Comparison of ENCODE assay signal across 9 mouse cellular contexts in genomic region chr13:3742094-3742730, GRCm38 (mm10).
DNase-seq lines count a peak whose midpoint lies in the region; ATAC-seq and TF ChIP-seq lines count a peak whose summit lies in the region.
"Had no signal": no experiment of that assay in that cellular context is flagged by ENCODE, and none has a peak within 500 bp of the region (broad histone marks: within the 10 kb centered on the region; RNA-seq: fewer than 3 reads in every experiment).

No protein-coding gene starts in this region.

- 43% methylated on average over 2 of the region's 2 CpGs for WGBS in heart, embryonic 11.5 days (ENCODE audit: insufficient replicate concordance)
- WGBS in limb, embryonic 12.5 days = 33% methylated on average over 2 of the region's 2 CpGs
- 49% methylated on average over 2 of the region's 2 CpGs for WGBS in midbrain, embryonic 16.5 days

- no peaks in the 10 kb centered on the region for H3K27me3 ChIP-seq in heart, embryonic 11.5 days (ENCODE audit: control insufficient read depth, insufficient read depth, low read length)
- no peaks in the 10 kb centered on the region for H3K27me3 ChIP-seq in limb, embryonic 12.5 days
- H3K27me3 ChIP-seq in midbrain, embryonic 16.5 days (ENCODE audit: control insufficient read depth, insufficient read depth, low read depth, low read length) = no peaks in the 10 kb centered on the region

- peak; percentile 78 for ATAC-seq in heart, embryonic 11.5 days (replicated peaks; ENCODE audit: insufficient number of reproducible peaks, low FRiP score, low TSS enrichment)
- peak; percentile 76 for ATAC-seq in limb, embryonic 12.5 days (ENCODE audit: insufficient number of reproducible peaks, insufficient read depth, low FRiP score, low TSS enrichment, low read depth)
- ATAC-seq in midbrain, embryonic 16.5 days = peak; percentile 57

- H3K4me3 ChIP-seq in bone marrow macrophage, adult 2 months (ENCODE audit: insufficient read depth, low read length) = no peak overlapping the region
- H3K4me3 ChIP-seq in heart, embryonic 11.5 days (ENCODE audit: low read depth, low read length) = no peak overlapping the region
- no peak overlapping the region for H3K4me3 ChIP-seq in limb, embryonic 12.5 days (replicated peaks)
- H3K4me3 ChIP-seq in midbrain, embryonic 16.5 days (ENCODE audit: low read depth, low read length) = no peak overlapping the region

- H3K4me2 ChIP-seq in heart, embryonic 11.5 days = peak overlapping the region; percentile 3; the same call in 1 of the 2 replicates
- H3K4me2 ChIP-seq in limb, embryonic 12.5 days = peak overlapping the region; percentile 29
- no peak overlapping the region for H3K4me2 ChIP-seq in midbrain, embryonic 16.5 days (ENCODE audit: low read length)

- peak overlapping the region; percentile 43 for H3K27ac ChIP-seq in bone marrow macrophage, adult 2 months (ENCODE audit: insufficient read depth, low read depth, low read length)
- H3K27ac ChIP-seq in heart, embryonic 11.5 days (ENCODE audit: low read depth, low read length) = peak overlapping the region; percentile 65
- H3K27ac ChIP-seq in limb, embryonic 12.5 days = peak overlapping the region; percentile 98
- peak overlapping the region; percentile 20; the same call in 1 of the 2 replicates for H3K27ac ChIP-seq in midbrain, embryonic 16.5 days (ENCODE audit: low read length)
- H3K27ac ChIP-seq: macrophage had no signal

- H3K9ac ChIP-seq in heart, embryonic 11.5 days (ENCODE audit: low read depth, low read length) = no peak overlapping the region
- H3K9ac ChIP-seq in limb, embryonic 12.5 days (replicated peaks) = peak overlapping the region; percentile 23; the same call in 1 of the 2 replicates
- no peak overlapping the region; the same call in 1 of the 2 replicates for H3K9ac ChIP-seq in midbrain, embryonic 16.5 days (ENCODE audit: low read depth, low read length)

- DNase-seq in A20 (ENCODE audit: low read depth, low spot score) = peak; percentile 7
- DNase-seq in adrenal gland, postnatal 10 days = no peak
- DNase-seq in left cerebral cortex, adult 18-20 months (ENCODE audit: low spot score in 2 of 2) = no peak
- DNase-seq in thymus, postnatal 25 days = no peak

- H3K9me3 ChIP-seq in heart, embryonic 11.5 days (replicated peaks; ENCODE audit: control insufficient read depth, low read length) = no peaks in the 10 kb centered on the region
- no peaks in the 10 kb centered on the region for H3K9me3 ChIP-seq in limb, embryonic 12.5 days
- no peaks in the 10 kb centered on the region for H3K9me3 ChIP-seq in midbrain, embryonic 16.5 days (replicated peaks; ENCODE audit: control insufficient read depth, low read length, poor library complexity, severe bottlenecking)

- TF ChIP-seq POLR2A in bone marrow macrophage, adult 2 months (IDR thresholded peaks at IDR 0.05; ENCODE audit: borderline replicate concordance, low read depth, low read length) = no peak

- H3K4me1 ChIP-seq in bone marrow macrophage, adult 2 months (ENCODE audit: control insufficient read depth, insufficient read depth, low read length) = peaks cover 32% of the 10 kb centered on the region
- H3K4me1 ChIP-seq in heart, embryonic 11.5 days (ENCODE audit: control insufficient read depth, insufficient read depth, low read length) = peaks cover 19% of the 10 kb centered on the region
- H3K4me1 ChIP-seq in limb, embryonic 12.5 days (replicated peaks) = peaks cover 41% of the 10 kb centered on the region
- H3K4me1 ChIP-seq in midbrain, embryonic 16.5 days (ENCODE audit: control insufficient read depth, insufficient read depth, low read length) = peaks cover 6% of the 10 kb centered on the region

- H3K36me3 ChIP-seq in heart, embryonic 11.5 days (ENCODE audit: control insufficient read depth, insufficient read depth, low read length) = no peaks in the 10 kb centered on the region
- no peaks in the 10 kb centered on the region for H3K36me3 ChIP-seq in limb, embryonic 12.5 days
- H3K36me3 ChIP-seq in midbrain, embryonic 16.5 days (ENCODE audit: control insufficient read depth, insufficient read depth, low read length) = no peaks in the 10 kb centered on the region

- TF ChIP-seq CTCF in bone marrow macrophage, adult 2 months (IDR thresholded peaks at IDR 0.05; ENCODE audit: low read depth, low read length) = no peak

Comparison
In these comparisons a context has a peak if more than half of its experiments do, and no peak if none do; other contexts are left out.
1. H3K27ac ChIP-seq: peak in every context shown above with its lines; median percentile 98 in limb, embryonic 12.5 days; 65 in heart, embryonic 11.5 days; 43 in bone marrow macrophage, adult 2 months; 20 in midbrain, embryonic 16.5 days.